Mouse (Mus musculus): Measurements from ENCODE around the gene Mmp7.

GRCm38 (mm10) chr9:7748881-7749280 is 57.0 kb downstream of the Mmp7 start:
- TF ChIP-seq CTCF (IDR thresholded peaks at IDR 0.05; ENCODE audit: low read depth) (no peak), EP300 (optimal IDR thresholded peaks at IDR 0.05) (no peak)
